Mouse (Mus musculus) liver, postnatal 0 days (tissue): Measurements from ENCODE around the gene Nos1. TPM values are rescaled to one million over a fixed set of nuclear protein-coding genes. Genes with fewer than 3 reads are reported as not detected.

ENCODE experiments used
- ATAC-seq: fragments of 200-750 bp; cut with Nextera tagmentation; 2 replicates; pipeline ENCODE4 v1.8.0; 2017; ENCODE audit warnings: mild to moderate bottlenecking, moderate library complexity
- DNase-seq: peaks from one replicate; pipeline ENCODE4 v3.0.0-alpha.2; 2016
- H3K27ac ChIP-seq: fragments of 300-500 bp; sonication (generic); 2 replicates; pipeline ENCODE4 v1.5.1; 2014; ENCODE audit warnings: antibody characterized with exemption, moderate library complexity, mild to moderate bottlenecking, low read depth
- H3K27me3 ChIP-seq: fragments of 300-500 bp; sonication (generic); 2 replicates; pipeline ENCODE4 v1.6.1; 2014; ENCODE audit warnings: low read length, control low read depth, mixed read lengths; ENCODE audit not compliant: insufficient read depth
- H3K36me3 ChIP-seq: fragments of 300-500 bp; sonication (generic); replicated peaks from 2 replicates; pipeline ENCODE4 v1.6.1; 2014; ENCODE audit warnings: mild to moderate bottlenecking, control low read depth, low read length, moderate library complexity, mixed read lengths; ENCODE audit not compliant: insufficient read depth
- H3K4me1 ChIP-seq: fragments of 300-500 bp; sonication (generic); 2 replicates; pipeline ENCODE4 v1.6.1; 2014; ENCODE audit warnings: antibody characterized with exemption, mild to moderate bottlenecking, control low read depth; ENCODE audit not compliant: insufficient read depth
- H3K4me2 ChIP-seq: fragments of 300-500 bp; sonication (generic); 2 replicates; pipeline ENCODE4 v1.6.1; 2014; ENCODE audit warnings: low read depth, mild to moderate bottlenecking, low read length, moderate library complexity, mixed read lengths
- H3K4me3 ChIP-seq: fragments of 300-500 bp; sonication (generic); 2 replicates; pipeline ENCODE4 v1.5.1; 2014; ENCODE audit warnings: low read depth, low read length
- H3K9ac ChIP-seq: fragments of 300-500 bp; sonication (generic); replicated peaks from 2 replicates; pipeline ENCODE4 v1.6.1; 2014; ENCODE audit warnings: mild to moderate bottlenecking, moderate library complexity
- H3K9me3 ChIP-seq: fragments of 300-500 bp; sonication (generic); 2 replicates; pipeline ENCODE4 v1.6.1; 2016; ENCODE audit warnings: mild to moderate bottlenecking, control low read depth, low read length, mixed read lengths
- CTCF ChIP-seq: sonication (generic); IDR thresholded peaks from 2 replicates; pipeline ENCODE4 v1.5.1; 2016; ENCODE audit warnings: antibody characterized with exemption, low read depth
- EP300 ChIP-seq: IDR thresholded peaks from 2 replicates; pipeline ENCODE4 v1.6.1; 2016; ENCODE audit warnings: antibody characterized with exemption, low read depth, mild to moderate bottlenecking
- WGBS: fragments of 180-500 bp; shearing (Covaris S2); extraction: QIAGEN DNeasy Blood & Tissue Kit; methylation state at CpG from one replicate; pipeline ENCODE4 v1.1.7; 2014; ENCODE audit not compliant: insufficient replicate concordance; 5-methylcytosine and 5-hydroxymethylcytosine counted together
- polyA plus RNA-seq: library from polyadenylated mRNA; unstranded; fragments of >200 nt; fragmentation: Nextera tagmentation; extraction: Ambion mirVana; gene quantifications from 2 replicates; pipeline ENCODE4 v1.2.1, GENCODE M21; 2015

Gene Nos1
- polyA plus RNA-seq, 1 experiment from 2014 or later: not detected

DNA sequence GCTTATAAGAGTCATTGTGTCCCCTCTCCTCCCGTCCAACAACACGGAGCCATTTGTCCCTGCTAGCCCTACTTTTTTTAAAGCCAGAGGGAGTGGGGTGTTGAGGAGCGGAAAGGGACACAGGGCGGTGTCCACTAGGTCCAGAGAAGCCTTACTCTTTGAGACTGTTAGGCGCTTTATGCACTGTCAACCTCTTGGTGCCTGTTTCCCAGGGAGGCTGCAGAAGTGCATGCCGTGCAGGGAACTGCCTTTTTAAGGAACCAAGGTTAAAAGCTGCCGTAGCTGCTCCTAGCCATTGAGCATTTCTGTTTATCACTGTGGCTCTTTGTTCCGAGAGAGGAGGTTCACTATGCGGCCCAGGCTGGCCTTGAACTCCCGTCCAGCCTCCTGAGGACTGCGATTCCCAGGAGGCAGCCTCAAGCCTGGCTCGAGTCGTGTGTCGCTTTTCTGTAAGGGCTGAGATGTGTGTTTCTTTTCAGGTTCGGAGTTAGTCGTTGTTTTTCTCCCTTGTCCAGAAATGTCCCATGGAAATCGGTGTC lies 197.4 kb downstream of the Nos1 start:
- ATAC-seq (no peak), DNase-seq (no peak)
- Histone ChIP-seq H3K9ac (peak overlapping the region; percentile 84; the same call in 1 of the 2 replicates), H3K27ac (peak overlapping the region; percentile 87), H3K4me1 (peaks cover 8% of the 10 kb centered on the region), H3K36me3 (peaks cover 9% of the 10 kb centered on the region; the same call in 1 of the 2 replicates), H3K27me3 (no peaks in the 10 kb centered on the region), H3K9me3 (no peaks in the 10 kb centered on the region), H3K4me2 (peak overlapping the region; percentile 96), H3K4me3 (peak overlapping the region; percentile 88)
- 54% methylated on average over 17 of the region's 17 CpGs for WGBS
- TF ChIP-seq CTCF (no peak), EP300 (no peak)

DNA sequence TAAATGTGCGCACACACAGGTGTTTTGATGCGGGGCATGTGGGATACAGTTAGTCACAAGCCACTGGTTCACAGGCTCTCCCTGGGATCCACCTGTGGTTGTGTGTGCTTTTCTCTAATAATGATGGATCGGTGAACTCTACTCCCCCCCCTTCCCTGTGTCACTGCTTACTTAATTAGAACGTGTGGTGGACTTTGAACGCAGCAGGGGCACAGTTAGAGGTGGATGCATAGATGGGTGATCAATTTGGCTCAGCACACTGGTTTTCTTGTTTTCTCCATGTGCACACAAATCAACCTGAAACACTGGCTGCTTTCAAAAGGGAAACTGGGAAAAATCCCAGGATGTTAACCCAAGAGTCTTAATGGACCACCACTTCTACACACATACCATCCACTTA lies 198.2 kb downstream of the Nos1 start:
- ATAC-seq (peak; percentile 81), DNase-seq (peak; percentile 57)
- no peaks in the 10 kb centered on the region for H3K27me3 ChIP-seq
- no peak for TF ChIP-seq CTCF
- peak; percentile 36; the same call in 1 of the 2 replicates for TF ChIP-seq EP300
- peaks cover 12% of the 10 kb centered on the region; the same call in 1 of the 2 replicates for H3K36me3 ChIP-seq
- no peak overlapping the region for H3K4me3 ChIP-seq
- H3K4me1 ChIP-seq: peaks cover 11% of the 10 kb centered on the region
- H3K9ac ChIP-seq: no peak overlapping the region
- peak overlapping the region; percentile 87 for H3K27ac ChIP-seq
- WGBS: 62% methylated on average over 5 of the region's 5 CpGs
- H3K9me3 ChIP-seq: no peaks in the 10 kb centered on the region
- H3K4me2 ChIP-seq: peak overlapping the region; percentile 96; the same call in 1 of the 2 replicates

DNA sequence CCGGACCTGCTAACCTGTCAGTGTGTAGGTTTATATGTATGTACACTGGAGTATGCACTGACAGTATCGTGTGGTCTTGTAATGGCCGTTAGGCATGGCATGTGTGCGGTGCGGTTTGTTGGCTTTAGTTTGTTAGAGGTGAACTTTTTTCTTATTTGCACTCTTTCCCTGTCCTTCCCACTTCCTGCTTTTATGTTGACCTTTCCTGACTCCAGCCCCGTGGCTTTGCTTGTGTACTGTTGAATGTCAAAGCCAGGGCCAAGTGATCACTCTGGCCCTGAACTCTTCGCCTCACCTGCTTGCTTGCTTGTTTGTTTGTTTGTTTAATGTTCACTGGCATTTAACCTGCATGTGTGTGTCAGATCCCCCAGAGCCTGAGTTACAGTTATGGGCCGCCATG lies 200.1 kb downstream of the Nos1 start:
- Histone ChIP-seq H3K4me3 (no peak overlapping the region), H3K4me1 (peaks cover 16% of the 10 kb centered on the region), H3K4me2 (no peak overlapping the region), H3K9me3 (no peaks in the 10 kb centered on the region), H3K36me3 (peaks cover 12% of the 10 kb centered on the region; the same call in 1 of the 2 replicates), H3K27me3 (no peaks in the 10 kb centered on the region), H3K9ac (no peak overlapping the region), H3K27ac (peak overlapping the region; percentile 87)
- peak; percentile 43 for ATAC-seq
- TF ChIP-seq EP300 (no peak), CTCF (no peak)
- 68% methylated on average over 8 of the region's 8 CpGs for WGBS
- DNase-seq: no peak

DNA sequence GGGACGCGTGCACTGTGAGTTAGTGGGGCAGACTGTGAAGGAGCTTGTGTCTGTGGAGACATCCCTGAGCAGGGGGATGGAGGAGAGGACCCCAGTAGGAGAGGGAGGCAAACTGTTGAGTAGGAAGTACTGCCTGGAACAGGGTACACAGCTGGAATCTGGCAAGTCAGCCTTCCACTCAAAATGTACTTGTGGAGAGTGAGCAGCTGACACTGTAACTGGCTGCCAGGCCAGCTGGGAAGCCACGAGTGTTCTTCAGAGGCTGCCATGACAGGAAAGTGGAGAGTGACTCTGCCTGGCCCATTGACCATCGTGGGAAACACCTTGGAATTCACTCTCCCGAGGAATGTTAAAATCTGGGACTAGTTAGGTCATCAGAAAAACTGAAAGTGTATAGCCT lies 201.1 kb downstream of the Nos1 start:
- 82% methylated on average over 5 of the region's 5 CpGs for WGBS
- peaks cover 17% of the 10 kb centered on the region for H3K4me1 ChIP-seq
- no peak overlapping the region for H3K4me3 ChIP-seq
- no peak overlapping the region for H3K4me2 ChIP-seq
- TF ChIP-seq CTCF (no peak), EP300 (no peak)
- H3K27me3 ChIP-seq: no peaks in the 10 kb centered on the region
- peaks cover 12% of the 10 kb centered on the region; the same call in 1 of the 2 replicates for H3K36me3 ChIP-seq
- H3K27ac ChIP-seq: peak overlapping the region; percentile 87
- ATAC-seq (no peak), DNase-seq (no peak)
- no peak overlapping the region for H3K9ac ChIP-seq
- no peaks in the 10 kb centered on the region for H3K9me3 ChIP-seq

DNA sequence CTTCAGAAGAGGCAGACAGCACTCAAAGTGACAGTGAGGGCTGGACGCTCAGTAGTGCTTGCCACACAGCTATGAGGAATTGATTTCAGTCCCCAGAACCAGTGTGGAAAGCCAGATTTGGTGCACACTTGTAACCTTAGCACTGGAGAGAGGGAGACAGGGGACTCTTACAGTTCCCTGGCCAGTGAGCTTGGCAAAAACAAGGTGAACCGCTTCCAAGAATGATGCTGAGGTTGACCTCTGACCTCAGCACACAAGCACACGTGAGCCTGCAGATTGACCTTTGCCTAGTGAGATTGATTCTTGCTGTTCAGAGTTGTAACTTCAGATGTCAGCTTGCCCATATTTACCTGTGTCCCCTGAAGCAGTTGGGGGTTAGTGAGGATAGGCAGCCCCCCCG lies 205.5 kb downstream of the Nos1 start:
- Histone ChIP-seq H3K27me3 (no peaks in the 10 kb centered on the region), H3K9ac (peak overlapping the region; percentile 21), H3K9me3 (no peaks in the 10 kb centered on the region), H3K4me3 (no peak overlapping the region), H3K4me1 (peaks cover 13% of the 10 kb centered on the region; the same call in 1 of the 2 replicates), H3K27ac (peak overlapping the region; percentile 86), H3K4me2 (no peak overlapping the region), H3K36me3 (peaks cover 26% of the 10 kb centered on the region)
- ATAC-seq: peak; percentile 93
- TF ChIP-seq CTCF (no peak), EP300 (peak; percentile 30; the same call in 1 of the 2 replicates)
- DNase-seq: peak; percentile 72
- 41% methylated on average over 4 of the region's 4 CpGs for WGBS

DNA sequence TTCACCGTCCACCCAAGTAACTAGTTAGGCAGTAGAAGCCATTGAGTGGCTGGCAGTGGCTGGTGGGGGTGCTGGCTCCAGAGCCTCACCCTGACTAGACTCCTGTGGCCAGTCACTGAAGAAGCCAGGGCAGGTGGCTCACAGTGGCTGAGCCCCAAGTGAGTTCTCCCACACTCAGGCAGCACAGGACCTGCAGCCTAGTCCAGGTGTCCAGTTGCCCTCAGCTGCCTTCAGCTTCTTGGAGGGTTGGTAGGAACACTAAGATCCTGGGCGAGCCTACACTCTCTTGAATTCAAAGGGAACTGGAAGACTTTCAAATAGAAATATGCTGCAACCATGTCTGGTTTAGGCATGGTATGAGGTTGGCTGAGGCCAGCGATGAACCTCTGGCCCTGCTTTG lies 207.1 kb downstream of the Nos1 start:
- no peak overlapping the region for H3K27ac ChIP-seq
- ATAC-seq (no peak), DNase-seq (no peak)
- H3K9me3 ChIP-seq: no peaks in the 10 kb centered on the region
- H3K4me2 ChIP-seq: no peak overlapping the region
- peaks cover 11% of the 10 kb centered on the region; the same call in 1 of the 2 replicates for H3K4me1 ChIP-seq
- peaks cover 36% of the 10 kb centered on the region for H3K36me3 ChIP-seq
- H3K27me3 ChIP-seq: no peaks in the 10 kb centered on the region
- TF ChIP-seq CTCF: no peak
- TF ChIP-seq EP300: no peak
- 68% methylated on average over 3 of the region's 3 CpGs for WGBS
- no peak overlapping the region for H3K9ac ChIP-seq
- no peak overlapping the region for H3K4me3 ChIP-seq
